Mouse (Mus musculus) cortical plate, adult 2 months (tissue): Measurements from ENCODE around the gene Olfr31.

Source experiments
- CTCF ChIP-seq: fragments of 200-500 bp; IDR thresholded peaks from 2 replicates; pipeline ENCODE4 v1.5.1; 2011; ENCODE audit warnings: mild to moderate bottlenecking, control low read depth, low read length; ENCODE audit not compliant: insufficient read depth; ENCODE audit errors: extremely low read depth
- POLR2A ChIP-seq: fragments of 200-500 bp; IDR thresholded peaks from 2 replicates; pipeline ENCODE4 v1.6.1; 2011; ENCODE audit warnings: mild to moderate bottlenecking, low read length, control low read depth; ENCODE audit not compliant: insufficient read depth; ENCODE audit errors: extremely low read depth

DNA sequence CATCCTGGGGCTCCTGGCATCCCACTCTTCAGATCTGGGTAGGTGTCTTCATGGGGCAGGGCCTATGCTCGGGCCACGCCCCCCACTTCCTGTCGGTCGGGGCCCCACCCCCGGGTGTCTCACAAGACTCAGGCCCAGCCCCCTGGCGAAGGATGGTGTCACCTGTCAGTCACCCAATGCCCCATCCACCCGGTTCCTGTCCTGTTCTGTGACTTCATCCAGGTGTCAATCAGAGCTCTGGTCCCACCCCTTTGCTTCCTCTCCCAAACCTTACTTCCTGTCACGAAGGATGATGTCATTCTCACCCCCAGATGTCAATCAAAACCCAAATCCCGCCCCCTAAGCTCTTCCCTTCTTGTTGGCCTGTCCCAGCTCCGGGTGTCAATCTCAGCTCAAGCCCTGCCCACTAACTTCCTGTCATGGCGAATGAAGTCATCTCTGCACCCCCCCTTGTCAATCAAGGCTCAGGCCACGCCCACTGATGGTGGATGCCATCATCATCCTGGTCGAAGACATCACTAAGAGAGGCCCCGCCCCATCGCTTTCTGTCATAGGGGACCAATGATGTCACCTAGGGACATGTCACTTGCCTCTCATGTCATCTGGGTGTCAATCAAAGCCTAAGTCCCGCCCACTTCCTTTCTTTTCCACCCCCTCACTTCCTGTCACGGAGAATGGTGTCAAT lies 24.7 kb downstream of the Olfr31 start:
- no peak for TF ChIP-seq POLR2A
- no peak for TF ChIP-seq CTCF
